Comparison of ENCODE assay signal across 14 mouse cellular contexts in the genomic region with DNA sequence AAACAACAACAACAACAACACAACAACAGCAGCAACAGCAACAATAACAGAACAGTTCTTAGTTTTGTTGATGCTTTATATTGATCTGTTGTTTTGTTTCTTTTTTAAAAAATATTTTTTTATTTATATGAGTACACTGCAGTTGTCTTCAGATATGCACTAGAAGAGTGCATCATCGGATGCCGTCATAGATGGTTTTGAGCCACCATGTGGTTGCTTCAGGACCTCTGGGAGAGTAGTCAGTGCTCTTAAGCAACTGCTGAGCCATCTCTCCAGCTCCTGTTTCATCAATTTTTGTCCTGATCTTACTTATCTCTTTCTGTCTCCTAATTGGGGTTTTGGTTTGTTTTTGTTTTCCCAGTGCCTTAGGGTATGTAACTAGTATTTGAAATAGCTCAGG.
A peak's percentile ranks its signal among the peaks of the same experiment; 100 is the strongest.
DNase-seq lines count a peak whose midpoint lies in the region.
"Had no signal": no experiment of that assay in that cellular context is flagged by ENCODE, and none has a peak within 500 bp of the region (broad histone marks: within the 10 kb centered on the region; RNA-seq: fewer than 3 reads in every experiment).

No protein-coding gene starts in this region.

- DNase-seq in 416B (ENCODE audit: low read depth) (peak; percentile 10), NIH3T3 (ENCODE audit: low read depth) (peak; percentile 26)
- DNase-seq in layer of hippocampus, adult 9-11 months = no peak
- DNase-seq in lung, postnatal 25 days (ENCODE audit: low spot score) = no peak
- DNase-seq in thymus, postnatal 36 days = no peak
- DNase-seq: adrenal gland, adult 8-10 months; adrenal gland, postnatal 14 days; adrenal gland, postnatal 36 days; cerebellum, adult 11-12 months; cerebellum, adult 2 months; cerebellum, adult 9-10 months; cerebellum, postnatal 10 days; cerebellum, postnatal 25 days; forebrain, postnatal 0 days had no signal

Comparison
In these comparisons a context has a peak if more than half of its experiments do, and no peak if none do; other contexts are left out.
1. DNase-seq: peak in 416B (single experiment) and NIH3T3 (single experiment); none in layer of hippocampus, adult 9-11 months (single experiment), lung, postnatal 25 days (single experiment) and thymus, postnatal 36 days (0 of 2).